Mouse (Mus musculus) hindbrain, embryonic 13.5 days (tissue): ENCODE results near the gene Tacr1. TPM values are rescaled to one million over a fixed set of nuclear protein-coding genes. Genes with fewer than 3 reads are reported as not detected.

Experiments used
- ATAC-seq: fragments of 200-750 bp; cut with Nextera tagmentation; 2 replicates; pipeline ENCODE4 v1.8.0; 2017; ENCODE audit warnings: moderate TSS enrichment; ENCODE audit not compliant: low FRiP score
- H3K27ac ChIP-seq: fragments of 300-500 bp; sonication (generic); 2 replicates; pipeline ENCODE4 v1.5.1; 2015; ENCODE audit warnings: inconsistent platforms, mild to moderate bottlenecking, moderate library complexity
- H3K27me3 ChIP-seq: fragments of 300-500 bp; sonication (generic); 2 replicates; pipeline ENCODE4 v1.6.1; 2015; ENCODE audit warnings: mild to moderate bottlenecking, inconsistent platforms
- H3K36me3 ChIP-seq: fragments of 300-500 bp; sonication (generic); 2 replicates; pipeline ENCODE4 v1.6.1; 2015; ENCODE audit warnings: mild to moderate bottlenecking, inconsistent platforms
- H3K4me1 ChIP-seq: fragments of 300-500 bp; sonication (generic); replicated peaks from 2 replicates; pipeline ENCODE4 v1.6.1; 2015; ENCODE audit warnings: inconsistent platforms
- H3K4me2 ChIP-seq: fragments of 300-500 bp; sonication (generic); 2 replicates; pipeline ENCODE4 v1.6.1; 2015; ENCODE audit warnings: inconsistent platforms, mild to moderate bottlenecking, moderate library complexity
- H3K4me3 ChIP-seq: fragments of 300-500 bp; sonication (generic); 2 replicates; pipeline ENCODE4 v1.5.1; 2015; ENCODE audit warnings: mild to moderate bottlenecking, inconsistent platforms
- H3K9ac ChIP-seq: fragments of 300-500 bp; sonication (generic); 2 replicates; pipeline ENCODE4 v1.6.1; 2015; ENCODE audit warnings: mild to moderate bottlenecking, inconsistent platforms
- H3K9me3 ChIP-seq: fragments of 300-500 bp; sonication (generic); 2 replicates; pipeline ENCODE4 v1.6.1; 2016; ENCODE audit warnings: inconsistent platforms
- WGBS: fragments of 180-500 bp; shearing (Covaris S2); methylation state at CpG from one replicate; pipeline ENCODE4 v1.1.7; 2015; 5-methylcytosine and 5-hydroxymethylcytosine counted together
- polyA plus RNA-seq: library from polyadenylated mRNA; unstranded; fragments of >200 nt; fragmentation: Nextera tagmentation; extraction: Ambion mirVana; gene quantifications from 2 replicates; pipeline ENCODE4 v1.2.1, GENCODE M21; 2015

Tacr1 gene
- polyA plus RNA-seq, 1 experiment from 2014 or later, result 3.1 TPM

DNA sequence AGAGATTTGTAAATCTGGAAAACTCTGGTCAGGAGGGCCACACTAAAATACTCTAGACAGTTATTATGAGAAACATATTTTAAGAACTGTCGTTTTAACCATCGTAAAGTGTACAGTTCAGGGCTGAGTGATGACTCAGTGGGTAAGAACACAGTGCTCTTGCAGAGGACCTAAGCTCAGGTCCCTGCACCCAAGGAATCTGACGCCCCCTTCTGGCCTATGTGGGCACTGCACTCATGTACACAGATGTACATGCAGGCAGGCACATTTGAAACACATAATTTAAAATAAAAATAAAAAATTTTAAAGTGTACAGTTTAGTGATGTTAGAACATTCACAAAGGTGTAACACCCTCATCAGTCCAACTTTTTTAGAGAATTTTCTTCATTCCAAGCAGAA is 147.1 kb downstream of the Tacr1 start:
- no peak overlapping the region for H3K4me3 ChIP-seq
- no peak overlapping the region for H3K27ac ChIP-seq
- H3K9ac ChIP-seq, result no peak overlapping the region
- H3K4me1 ChIP-seq, result peaks cover 4% of the 10 kb centered on the region
- 70% methylated on average over 3 of the region's 3 CpGs for WGBS
- H3K27me3 ChIP-seq, result no peaks in the 10 kb centered on the region
- no peaks in the 10 kb centered on the region for H3K36me3 ChIP-seq
- no peak for ATAC-seq
- peaks cover 7% of the 10 kb centered on the region; the same call in 1 of the 2 replicates for H3K9me3 ChIP-seq
- H3K4me2 ChIP-seq, result no peak overlapping the region

DNA sequence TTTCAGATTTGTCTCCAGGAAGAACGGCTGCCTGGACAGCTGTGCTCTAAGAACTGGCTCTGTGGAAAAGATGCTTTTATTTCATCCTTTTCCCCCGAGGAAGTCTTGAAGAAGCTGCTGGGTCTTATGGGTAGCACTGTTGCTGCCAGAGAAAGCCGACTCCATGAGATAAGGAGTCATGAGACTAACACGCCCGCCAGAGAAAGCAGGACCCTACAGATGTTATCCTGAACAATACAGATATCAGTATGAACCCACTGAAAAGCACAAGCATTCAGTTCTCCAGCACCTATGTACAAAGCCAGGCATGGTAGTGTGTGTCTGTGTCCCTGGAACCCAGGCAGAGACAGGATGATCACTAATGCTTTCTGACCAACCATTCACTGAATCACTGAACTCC is 173.3 kb downstream of the Tacr1 start:
- no peak for ATAC-seq
- H3K4me2 ChIP-seq, result no peak overlapping the region
- no peak overlapping the region for H3K4me3 ChIP-seq
- no peaks in the 10 kb centered on the region for H3K4me1 ChIP-seq
- no peaks in the 10 kb centered on the region for H3K9me3 ChIP-seq
- H3K9ac ChIP-seq, result no peak overlapping the region
- H3K27me3 ChIP-seq, result no peaks in the 10 kb centered on the region
- 91% methylated on average over 5 of the region's 5 CpGs for WGBS
- no peak overlapping the region for H3K27ac ChIP-seq
- no peaks in the 10 kb centered on the region for H3K36me3 ChIP-seq

DNA sequence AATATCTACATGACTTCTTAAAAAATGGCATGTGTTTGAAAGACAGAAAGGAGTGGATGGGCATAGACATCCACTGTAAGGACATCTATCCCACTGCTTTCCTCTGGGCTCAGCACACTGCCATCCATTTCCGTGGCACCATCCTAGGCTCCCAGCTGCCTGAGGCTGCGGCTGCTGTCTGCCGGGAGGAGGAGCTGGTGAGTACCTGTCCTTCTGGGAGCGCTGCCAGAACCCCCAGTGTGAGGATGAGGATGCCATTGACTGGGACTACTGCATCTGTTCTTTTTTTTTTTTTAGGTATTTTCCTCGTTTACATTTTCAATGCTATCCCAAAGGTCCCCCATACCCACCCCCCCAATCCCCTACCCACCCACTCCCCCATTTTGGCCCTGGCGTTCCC is 183.3 kb downstream of the Tacr1 start:
- H3K27me3 ChIP-seq, result no peaks in the 10 kb centered on the region
- H3K9me3 ChIP-seq, result no peaks in the 10 kb centered on the region
- no peak overlapping the region for H3K4me3 ChIP-seq
- H3K27ac ChIP-seq, result no peak overlapping the region
- 58% methylated on average over 6 of the region's 6 CpGs for WGBS
- no peaks in the 10 kb centered on the region for H3K36me3 ChIP-seq
- no peak for ATAC-seq
- H3K4me1 ChIP-seq, result no peaks in the 10 kb centered on the region
- no peak overlapping the region for H3K9ac ChIP-seq
- no peak overlapping the region for H3K4me2 ChIP-seq

DNA sequence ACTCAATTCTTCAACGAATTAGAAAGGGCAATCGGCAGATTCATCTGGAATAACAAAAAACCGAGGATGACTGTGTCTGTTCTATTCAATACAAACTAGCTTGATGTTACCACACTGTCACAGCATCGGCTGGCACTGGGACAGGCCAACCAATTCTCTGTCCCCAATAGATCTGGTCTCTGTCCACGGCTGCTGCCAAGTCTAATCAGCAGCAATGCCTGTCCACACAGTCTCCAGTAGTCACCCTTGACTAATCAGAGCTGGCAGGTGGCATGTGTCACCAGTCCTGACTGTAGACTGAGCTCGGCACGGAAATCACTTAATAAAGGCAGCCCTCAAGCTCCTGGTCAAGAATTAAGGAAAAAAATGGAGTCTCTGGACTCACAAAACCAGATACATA is 187.3 kb downstream of the Tacr1 start:
- no peaks in the 10 kb centered on the region for H3K9me3 ChIP-seq
- no peak for ATAC-seq
- H3K9ac ChIP-seq, result no peak overlapping the region
- no peak overlapping the region for H3K27ac ChIP-seq
- no peaks in the 10 kb centered on the region for H3K27me3 ChIP-seq
- no peaks in the 10 kb centered on the region for H3K4me1 ChIP-seq
- H3K4me2 ChIP-seq, result no peak overlapping the region
- whole genome bisulfite sequencing, result 83% methylated on average over 7 of the region's 7 CpGs
- no peaks in the 10 kb centered on the region for H3K36me3 ChIP-seq
- H3K4me3 ChIP-seq, result no peak overlapping the region

DNA sequence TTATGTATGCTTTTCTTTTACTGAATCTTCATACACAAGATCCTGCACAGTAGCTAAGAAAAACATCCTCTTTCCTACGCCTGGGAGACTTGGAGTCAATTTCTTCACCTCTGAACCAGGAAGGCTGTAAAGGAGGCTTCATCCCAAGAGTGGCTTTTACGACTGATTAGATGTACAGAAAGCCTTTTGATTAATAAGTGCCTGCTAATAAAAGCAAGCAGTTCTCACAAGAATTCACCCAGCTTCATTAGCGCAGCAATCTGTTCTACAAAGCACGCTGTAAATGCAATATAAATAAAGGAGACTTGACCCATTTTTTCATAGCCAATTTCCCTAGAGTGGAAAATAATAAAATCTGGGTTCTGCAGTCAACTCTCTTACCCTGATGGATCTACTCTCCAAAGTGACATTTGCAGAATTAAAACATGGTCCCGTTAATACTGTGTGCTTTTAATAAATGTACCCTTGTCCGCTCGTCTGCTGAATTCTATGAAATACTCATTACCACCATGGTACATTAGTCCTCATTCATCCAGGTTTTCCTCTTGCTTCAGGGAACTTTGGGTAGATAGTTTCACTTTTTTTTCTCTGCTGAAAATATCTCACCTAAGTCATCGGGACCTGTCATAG is 193.4 kb downstream of the Tacr1 start:
- 0 out of 2 replicates have a peak, but pooled peaks have one; percentile 17 for ATAC-seq
- H3K9ac ChIP-seq, result no peak overlapping the region
- no peak overlapping the region for H3K4me3 ChIP-seq
- 58% methylated on average over 8 of the region's 8 CpGs for WGBS
- H3K27ac ChIP-seq, result no peak overlapping the region
- H3K9me3 ChIP-seq, result no peaks in the 10 kb centered on the region
- 0 out of 2 replicates have a peak, but pooled peaks cover 4% of the 10 kb centered on the region for H3K4me1 ChIP-seq
- no peaks in the 10 kb centered on the region for H3K36me3 ChIP-seq
- H3K4me2 ChIP-seq, result no peak overlapping the region
- H3K27me3 ChIP-seq, result no peaks in the 10 kb centered on the region

DNA sequence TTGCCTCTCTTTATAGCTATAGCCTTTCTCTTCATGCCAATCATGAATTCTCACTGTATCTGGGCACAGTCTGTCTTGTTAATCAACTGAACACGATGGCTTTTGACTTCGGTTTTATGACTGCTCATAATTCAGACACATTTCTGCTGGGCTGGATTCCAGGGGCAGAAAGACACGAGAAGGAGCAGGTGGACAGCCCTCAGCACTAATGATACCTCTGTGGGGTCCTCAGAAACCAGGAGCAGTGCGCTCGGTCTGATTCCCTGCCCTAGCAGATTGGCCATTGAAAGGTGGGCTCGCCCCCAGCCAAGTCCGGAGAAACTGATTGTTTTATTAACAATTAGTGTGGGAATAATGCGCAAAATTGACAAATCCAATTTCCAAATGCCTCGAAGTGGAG is 201.1 kb downstream of the Tacr1 start:
- Histone ChIP-seq H3K27ac (no peak overlapping the region), H3K36me3 (no peaks in the 10 kb centered on the region), H3K4me3 (no peak overlapping the region), H3K4me2 (no peak overlapping the region), H3K4me1 (peaks cover 9% of the 10 kb centered on the region; the same call in 1 of the 2 replicates), H3K9me3 (no peaks in the 10 kb centered on the region), H3K9ac (no peak overlapping the region), H3K27me3 (no peaks in the 10 kb centered on the region)
- ATAC-seq, result no peak
- 84% methylated on average over 9 of the region's 9 CpGs for whole genome bisulfite sequencing

DNA sequence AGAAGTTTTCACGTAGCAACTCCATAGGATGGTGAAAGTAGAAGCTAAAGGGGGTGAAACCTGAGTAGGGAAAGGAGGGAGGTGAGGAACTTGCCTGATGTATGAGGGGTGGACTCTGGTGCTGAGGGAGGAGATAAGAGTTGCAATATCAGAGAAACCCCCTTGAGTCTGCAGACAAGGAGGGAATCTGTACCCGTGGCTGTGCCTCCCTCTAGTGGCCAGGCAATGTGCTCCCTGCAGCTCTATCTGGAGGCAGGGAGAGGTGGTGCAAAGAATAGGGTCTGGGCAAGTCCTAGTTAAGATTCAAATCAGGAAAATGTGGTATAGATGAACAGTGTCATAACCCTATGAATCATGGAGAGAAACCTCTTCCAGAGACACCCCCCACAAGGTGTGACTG is 201.5 kb downstream of the Tacr1 start:
- 51% methylated on average over 2 of the region's 2 CpGs for whole genome bisulfite sequencing
- H3K4me3 ChIP-seq, result no peak overlapping the region
- H3K27ac ChIP-seq, result no peak overlapping the region
- no peak overlapping the region for H3K4me2 ChIP-seq
- ATAC-seq, result peak; percentile 72; the same call in 1 of the 2 replicates
- peaks cover 9% of the 10 kb centered on the region; the same call in 1 of the 2 replicates for H3K4me1 ChIP-seq
- H3K9ac ChIP-seq, result no peak overlapping the region
- no peaks in the 10 kb centered on the region for H3K27me3 ChIP-seq
- H3K9me3 ChIP-seq, result no peaks in the 10 kb centered on the region
- no peaks in the 10 kb centered on the region for H3K36me3 ChIP-seq

DNA sequence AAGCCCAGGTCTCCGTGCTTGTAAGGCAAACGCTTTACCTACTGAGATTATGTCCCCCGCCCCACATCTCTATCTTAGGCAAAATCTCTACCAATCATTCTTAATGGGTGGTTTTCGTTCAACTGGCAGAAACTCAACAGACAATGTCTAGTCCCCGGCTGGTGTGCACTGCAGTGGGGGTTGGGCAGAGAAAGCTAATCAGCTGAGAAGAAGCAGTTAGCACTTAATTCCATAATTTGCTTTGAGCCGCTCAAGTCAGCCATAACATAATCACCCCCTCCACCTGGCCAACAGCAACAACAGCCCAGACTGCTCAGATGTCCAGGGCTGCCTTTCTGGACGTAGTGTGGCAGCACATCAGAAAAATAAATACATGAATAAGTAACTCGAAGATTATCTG is 202.7 kb downstream of the Tacr1 start:
- Histone ChIP-seq H3K4me1 (peaks cover 15% of the 10 kb centered on the region), H3K4me2 (no peak overlapping the region), H3K27me3 (no peaks in the 10 kb centered on the region), H3K9me3 (no peaks in the 10 kb centered on the region), H3K27ac (no peak overlapping the region), H3K4me3 (no peak overlapping the region), H3K36me3 (no peaks in the 10 kb centered on the region), H3K9ac (no peak overlapping the region)
- ATAC-seq, result no peak
- 66% methylated on average over 8 of the region's 8 CpGs for WGBS

DNA sequence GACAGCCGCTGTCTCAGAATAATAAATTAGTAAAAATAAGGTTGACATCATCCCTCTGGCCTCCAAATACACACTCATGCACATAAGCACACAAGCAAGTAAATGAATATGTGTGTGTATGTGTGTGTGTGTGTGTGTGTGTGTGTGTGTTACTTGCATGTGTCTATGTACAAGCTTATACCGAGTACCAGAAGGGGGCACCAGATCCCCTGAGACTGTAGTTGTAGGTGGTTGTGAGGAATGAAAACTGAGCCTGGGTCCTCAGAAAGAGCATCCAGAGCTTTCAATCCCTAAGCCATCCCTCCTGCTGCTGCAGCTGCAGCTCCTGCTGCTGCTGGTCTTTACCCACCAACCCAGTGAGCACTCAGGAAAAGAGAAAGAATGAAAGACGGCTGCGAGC is 206.6 kb downstream of the Tacr1 start:
- H3K4me1 ChIP-seq, result peaks cover 10% of the 10 kb centered on the region
- no peaks in the 10 kb centered on the region for H3K9me3 ChIP-seq
- no peaks in the 10 kb centered on the region for H3K36me3 ChIP-seq
- H3K27me3 ChIP-seq, result no peaks in the 10 kb centered on the region
- WGBS, result 85% methylated on average over 4 of the region's 4 CpGs
- H3K4me3 ChIP-seq, result no peak overlapping the region
- no peak overlapping the region for H3K27ac ChIP-seq
- H3K9ac ChIP-seq, result no peak overlapping the region
- H3K4me2 ChIP-seq, result no peak overlapping the region
- ATAC-seq, result no peak

DNA sequence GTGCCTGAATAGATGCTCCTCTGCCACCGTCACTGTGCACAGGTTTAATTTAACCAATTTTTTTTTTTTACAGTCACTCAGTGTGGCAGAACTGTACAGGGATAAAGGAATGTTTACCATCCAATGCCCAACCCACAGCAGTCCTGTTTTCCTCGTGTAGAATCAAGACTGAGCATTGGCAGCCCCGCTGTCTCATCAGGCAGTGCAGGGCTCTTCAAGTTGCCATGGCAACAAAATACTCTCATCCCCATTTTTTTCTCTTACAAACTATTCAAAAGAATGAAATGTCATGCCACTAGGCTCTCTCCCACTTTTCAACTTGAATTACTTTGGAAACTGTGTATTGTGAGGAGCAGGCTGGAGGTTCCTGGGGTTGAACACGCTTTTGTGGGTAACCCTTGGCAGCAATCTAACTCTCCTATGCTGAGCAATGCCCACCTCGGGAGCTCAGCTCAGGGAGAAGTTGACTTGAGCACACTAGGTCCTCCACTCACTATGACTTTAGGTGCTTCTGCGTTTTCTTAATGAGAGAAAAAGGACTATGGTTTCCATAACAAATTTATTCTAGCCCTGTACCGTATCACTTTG is 207.3 kb downstream of the Tacr1 start:
- peak; percentile 72 for ATAC-seq
- Histone ChIP-seq H3K9ac (no peak overlapping the region), H3K36me3 (no peaks in the 10 kb centered on the region), H3K4me3 (no peak overlapping the region), H3K9me3 (no peaks in the 10 kb centered on the region), H3K4me2 (no peak overlapping the region), H3K27ac (no peak overlapping the region), H3K4me1 (peaks cover 10% of the 10 kb centered on the region), H3K27me3 (no peaks in the 10 kb centered on the region)
- 42% methylated on average over 7 of the region's 7 CpGs for WGBS
